Mouse (Mus musculus): ENCODE results near the gene Adcy5.

Gene Adcy5

GRCm38 (mm10) chr16:35156306-35156695 lies 1.6 kb downstream of the Adcy5 start:
- in situ Hi-C loops (cut with MboI), result no loop called here

GRCm38 (mm10) chr16:35156832-35157231 lies 2.2 kb downstream of the Adcy5 start:
- in situ Hi-C loops (cut with MboI), result no loop called here

GRCm38 (mm10) chr16:35159532-35159931 lies 4.9 kb downstream of the Adcy5 start:
- in situ Hi-C loops (cut with MboI), result no loop called here

- in situ Hi-C loops (cut with MboI), result no loop called here
Observed at GRCm38 (mm10) chr16:35159991-35160390, 5.3 kb downstream of the Adcy5 start.

GRCm38 (mm10) chr16:35164361-35165224 lies 9.9 kb downstream of the Adcy5 start:
- in situ Hi-C loops (cut with MboI), result no loop called here

GRCm38 (mm10) chr16:35165361-35165760 lies 10.7 kb downstream of the Adcy5 start:
- in situ Hi-C loops (cut with MboI), result no loop called here

- in situ Hi-C loops (cut with MboI), result no loop called here
Observed at GRCm38 (mm10) chr16:35165788-35166187, 11.1 kb downstream of the Adcy5 start.

GRCm38 (mm10) chr16:35169431-35169830 lies 14.8 kb downstream of the Adcy5 start:
- in situ Hi-C loops (cut with MboI), result no loop called here

- in situ Hi-C loops (cut with MboI), result no loop called here
Observed at GRCm38 (mm10) chr16:35172195-35172594, 17.5 kb downstream of the Adcy5 start.

- in situ Hi-C loops (cut with MboI), result no loop called here
Observed at GRCm38 (mm10) chr16:35178516-35178915, 23.8 kb downstream of the Adcy5 start.

GRCm38 (mm10) chr16:35179082-35179481 lies 24.4 kb downstream of the Adcy5 start:
- in situ Hi-C loops (cut with MboI), result no loop called here

- in situ Hi-C loops (cut with MboI), result no loop called here
Observed at GRCm38 (mm10) chr16:35183161-35183560, 28.5 kb downstream of the Adcy5 start.

- in situ Hi-C loops (cut with MboI), result no loop called here
Observed at GRCm38 (mm10) chr16:35188111-35188510, 33.4 kb downstream of the Adcy5 start.

- in situ Hi-C loops (cut with MboI), result no loop called here
Observed at GRCm38 (mm10) chr16:35189420-35190141, 34.9 kb downstream of the Adcy5 start.

GRCm38 (mm10) chr16:35190777-35191176 lies 36.1 kb downstream of the Adcy5 start:
- in situ Hi-C loops (cut with MboI), result no loop called here

- in situ Hi-C loops (cut with MboI), result no loop called here
Observed at GRCm38 (mm10) chr16:35191271-35191670, 36.6 kb downstream of the Adcy5 start.

GRCm38 (mm10) chr16:35192471-35192870 lies 37.8 kb downstream of the Adcy5 start:
- in situ Hi-C loops (cut with MboI), result no loop called here

- in situ Hi-C loops (cut with MboI), result no loop called here
Observed at GRCm38 (mm10) chr16:35193357-35193756, 38.7 kb downstream of the Adcy5 start.

- in situ Hi-C loops (cut with MboI), result no loop called here
Observed at GRCm38 (mm10) chr16:35199721-35200431, 45.2 kb downstream of the Adcy5 start.

- in situ Hi-C loops (cut with MboI), result no loop called here
Observed at GRCm38 (mm10) chr16:35200432-35201142, 45.9 kb downstream of the Adcy5 start.

- in situ Hi-C loops (cut with MboI), result no loop called here
Observed at GRCm38 (mm10) chr16:35201281-35201680, 46.6 kb downstream of the Adcy5 start.

GRCm38 (mm10) chr16:35203511-35203910 lies 48.8 kb downstream of the Adcy5 start:
- in situ Hi-C loops (cut with MboI), result no loop called here
